Mouse (Mus musculus): Measurements from ENCODE around the gene Cks2.
A peak's percentile ranks its signal among the peaks of the same experiment; 100 is the strongest.
"Not testable (repeated sequence)": the region's sequence is repeated elsewhere in the genome, so short reads cannot be mapped to it uniquely, and the experiment has no call there.

Gene Cks2

DNA sequence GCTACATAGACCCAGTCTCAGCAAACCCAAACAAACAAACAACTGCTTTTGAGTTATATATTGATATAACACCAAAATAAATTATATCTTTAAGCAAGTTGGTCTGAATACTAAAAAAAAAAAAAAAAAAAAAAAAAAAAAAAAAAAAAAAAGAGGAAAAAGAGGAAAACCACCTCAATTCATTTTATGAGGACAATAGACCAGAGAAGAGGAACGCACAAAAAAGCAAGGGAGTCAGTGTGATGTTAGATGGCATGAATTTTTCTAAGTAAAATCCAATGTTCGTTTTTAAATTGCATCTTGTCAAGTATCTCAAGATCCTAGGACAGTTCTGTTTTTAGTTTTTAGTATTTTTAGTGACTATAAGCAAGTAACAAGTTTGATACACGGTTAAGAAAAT is 3.6 kb upstream of the Cks2 start:
- no peak for DNase-seq (ENCODE audit: low spot score)

GRCm38 (mm10) chr13:51642171-51642778 is 2.8 kb upstream of the Cks2 start:
- no peak for DNase-seq (ENCODE audit: low spot score)

DNA sequence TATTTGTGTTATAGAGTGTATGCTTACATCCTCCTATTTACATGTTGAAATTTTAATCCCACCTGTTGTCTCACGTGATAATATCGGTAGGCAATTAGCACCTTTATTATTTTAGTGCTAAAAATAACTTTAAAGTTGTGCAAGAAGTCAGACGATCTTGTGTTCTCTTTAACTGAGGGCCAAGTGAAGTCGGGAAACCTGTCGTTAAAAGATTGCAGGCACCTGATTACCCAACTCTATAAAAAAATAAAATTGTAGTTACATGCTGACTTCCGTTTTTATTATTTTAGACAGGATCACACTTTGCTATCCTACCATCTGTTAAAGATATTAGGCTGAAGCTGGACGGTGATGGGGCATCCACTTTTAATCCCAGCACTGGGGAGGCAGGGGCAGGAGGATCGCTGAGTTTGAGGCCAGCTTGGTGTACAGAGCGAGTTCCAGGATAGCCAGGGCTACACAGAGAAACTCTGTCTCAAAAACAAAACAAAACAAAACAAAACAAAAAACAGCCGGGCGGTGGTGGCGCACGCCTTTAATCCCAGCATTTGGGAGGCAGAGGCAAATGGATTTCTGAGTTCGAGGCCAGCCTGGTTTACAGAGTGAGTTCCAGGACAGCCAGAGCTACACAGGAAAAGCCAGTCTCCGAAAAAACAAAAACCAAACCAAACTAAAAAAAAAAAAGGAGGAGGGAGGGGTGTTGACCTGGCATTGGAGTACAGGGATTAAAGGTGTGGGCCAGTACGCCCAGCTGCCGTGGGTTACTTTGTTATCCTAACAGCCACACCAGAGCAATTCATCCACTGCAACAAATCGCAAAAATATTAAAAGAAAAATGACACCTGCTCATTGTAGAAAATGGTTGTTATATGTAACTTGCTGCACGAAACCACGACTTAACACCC is 856 bp upstream of the Cks2 start:
- DNase-seq (ENCODE audit: low spot score), result peak; percentile 2

- no peak for DNase-seq (ENCODE audit: low spot score)
These were observed 840 bp downstream of the Cks2 start for GRCm38 (mm10) chr13:51645872-51646271.

GRCm38 (mm10) chr13:51646362-51647027 is 1.5 kb downstream of the Cks2 start:
- no peak for DNase-seq (ENCODE audit: low spot score)

DNA sequence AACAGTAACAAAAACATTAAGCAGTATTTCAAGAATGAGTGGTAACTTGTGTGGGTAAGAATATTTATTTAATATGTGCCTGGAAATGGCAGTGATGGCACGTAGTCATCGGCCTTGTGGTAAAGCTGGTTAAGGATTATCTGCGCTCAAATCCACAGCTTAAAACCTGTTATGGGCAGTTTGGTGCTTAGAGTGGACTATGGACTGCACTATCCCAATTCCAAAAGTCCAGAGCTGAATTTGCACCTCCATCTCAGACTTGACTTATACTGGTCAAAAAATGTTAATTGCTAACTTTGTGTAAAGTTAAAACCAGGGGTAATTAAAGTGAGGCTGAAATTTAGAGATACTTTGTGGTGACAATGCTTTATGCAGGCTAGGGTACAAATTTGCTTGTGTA is 2.7 kb downstream of the Cks2 start:
- DNase-seq (ENCODE audit: low spot score), result no peak

DNA sequence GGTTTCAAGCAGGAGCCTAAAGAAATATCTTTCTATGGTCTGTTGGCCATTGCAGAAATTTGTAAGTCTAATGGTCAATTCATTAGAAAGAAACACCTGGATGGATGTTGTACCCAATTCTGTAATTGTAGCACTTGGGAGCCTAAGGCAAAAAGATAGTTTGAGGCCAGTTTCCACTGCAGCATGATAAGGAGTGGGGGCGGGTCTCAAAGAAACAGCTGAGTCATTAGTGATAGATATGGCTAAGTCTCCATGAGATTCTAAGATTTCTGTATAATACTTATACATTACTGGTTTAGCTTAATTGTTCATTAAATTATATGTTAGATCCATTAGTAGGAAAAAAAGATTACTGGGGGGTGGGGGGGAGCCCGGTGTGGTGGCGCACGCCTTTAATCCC is 3.2 kb downstream of the Cks2 start:
- DNase-seq (ENCODE audit: low spot score), result no peak

DNA sequence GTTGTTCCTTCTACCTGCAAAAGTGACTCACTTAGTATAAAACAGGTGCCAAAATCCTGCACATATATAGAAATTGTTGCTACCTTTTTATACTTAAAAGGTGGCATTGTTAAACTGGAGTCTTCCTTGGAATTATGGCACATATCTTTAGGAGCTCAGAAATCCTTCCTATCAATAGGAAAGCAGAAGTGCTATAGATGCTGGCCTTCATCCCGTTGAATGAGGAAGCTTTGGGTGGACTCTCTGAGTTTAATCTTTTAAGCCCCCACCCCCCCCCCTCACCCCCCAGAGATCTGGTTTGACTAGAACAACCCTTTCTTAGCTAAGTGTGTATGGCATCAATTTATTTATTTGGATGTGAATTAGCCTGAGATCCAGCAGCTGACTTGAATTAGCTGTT is 4.7 kb downstream of the Cks2 start:
- DNase-seq (ENCODE audit: low spot score), result no peak

GRCm38 (mm10) chr13:51651408-51652064 is 6.5 kb downstream of the Cks2 start, which contains the start of gene Secisbp2:
Gene Secisbp2, plus strand, starts transcription at chr13:51651697.
- DNase-seq (ENCODE audit: low spot score), result peak; percentile 93

DNA sequence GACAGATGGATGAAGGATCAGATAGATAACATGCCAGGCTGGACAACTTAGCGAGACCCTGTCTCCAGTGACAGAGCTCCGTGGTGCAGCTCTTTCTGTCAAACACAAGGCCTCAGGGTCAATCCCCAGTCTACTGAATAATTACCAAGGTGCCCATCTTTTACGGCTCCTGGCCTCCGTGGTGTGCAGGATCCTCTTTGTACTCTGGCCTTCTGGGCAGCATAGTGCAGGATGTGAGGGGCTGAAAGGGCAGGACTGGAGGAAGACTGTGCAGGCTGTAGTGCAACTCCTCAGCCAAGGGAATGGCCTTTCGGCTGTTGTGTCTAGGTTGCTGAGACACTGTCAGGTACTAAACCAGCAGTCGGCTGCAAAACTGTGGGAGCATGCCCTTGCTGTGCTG is 8.1 kb downstream of the Cks2 start:
- DNase-seq (ENCODE audit: low spot score), result no peak

DNA sequence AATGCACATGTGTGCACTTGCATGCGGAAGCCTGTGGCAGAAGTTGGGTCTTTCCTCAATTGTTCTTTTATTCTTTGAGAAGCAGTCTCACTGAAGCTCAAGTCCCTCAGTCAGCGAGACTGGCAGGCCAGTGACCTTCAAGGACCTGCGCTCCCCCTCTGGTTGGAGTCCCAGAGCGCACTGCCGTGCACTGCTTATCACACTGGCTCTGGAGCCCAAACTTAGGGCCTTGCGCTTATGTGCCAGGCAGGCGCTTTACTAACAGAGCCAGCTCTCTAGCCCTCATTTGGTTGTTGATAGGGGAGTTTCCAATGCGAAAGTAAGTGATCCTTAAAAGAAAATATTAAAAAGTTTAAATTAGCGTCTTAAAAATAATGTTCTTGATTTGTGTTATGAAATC is 8.9 kb downstream of the Cks2 start:
- DNase-seq (ENCODE audit: low spot score), result no peak

DNA sequence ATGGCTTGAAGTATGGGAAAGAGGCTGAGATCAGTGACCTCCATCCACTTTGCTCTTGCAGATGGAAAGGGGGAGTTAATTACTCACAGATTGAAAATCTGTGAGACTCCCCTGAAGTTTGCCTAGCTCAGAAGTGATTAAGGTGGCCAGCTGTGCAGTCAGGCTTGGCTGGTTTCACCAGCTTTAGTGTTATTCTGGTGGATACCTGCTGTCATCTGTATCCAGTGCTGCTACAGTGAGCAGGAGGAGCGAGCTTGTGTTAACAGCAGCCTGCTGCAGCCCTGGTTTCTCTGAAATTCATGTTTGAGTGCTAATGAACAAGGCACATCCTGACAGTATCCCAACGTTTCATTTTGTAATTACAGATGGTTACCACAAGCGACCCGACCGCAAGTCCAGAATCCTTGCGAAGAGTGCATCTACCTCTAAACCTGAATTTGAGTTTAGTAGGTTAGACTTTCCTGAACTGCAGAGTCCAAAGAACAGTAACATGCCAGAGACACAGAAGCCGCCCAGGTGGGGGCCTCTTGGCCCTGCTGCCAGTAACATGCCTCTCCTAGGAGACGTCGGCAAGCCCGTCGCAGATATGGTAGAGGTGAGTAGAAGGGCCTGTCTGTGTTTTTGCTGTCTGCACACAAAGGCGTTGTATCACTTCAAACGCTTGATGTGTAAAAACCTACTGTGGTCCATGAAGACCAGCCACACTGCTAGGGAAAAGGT is 11.6 kb downstream of the Cks2 start:
- no peak for DNase-seq (ENCODE audit: low spot score)

DNA sequence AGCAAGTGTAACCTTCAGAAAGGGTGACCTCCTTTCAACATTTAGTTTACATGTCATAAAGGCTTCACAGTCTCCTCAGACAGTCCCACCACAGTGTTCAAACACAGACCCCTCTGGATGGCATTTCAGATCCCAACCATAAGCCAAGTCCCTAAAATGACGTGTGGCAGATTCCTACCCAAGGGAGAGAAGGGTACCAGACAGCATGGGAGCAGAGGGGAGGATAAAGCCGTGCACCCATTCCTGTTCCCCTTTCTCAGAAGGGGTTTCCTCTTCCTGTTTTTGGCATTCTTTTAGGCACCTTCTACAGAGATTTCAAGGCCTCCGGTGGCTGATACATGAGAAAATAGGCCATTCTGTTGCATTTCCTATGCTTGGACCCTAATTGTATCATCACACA is 13.1 kb downstream of the Cks2 start:
- no peak for DNase-seq (ENCODE audit: low spot score)

DNA sequence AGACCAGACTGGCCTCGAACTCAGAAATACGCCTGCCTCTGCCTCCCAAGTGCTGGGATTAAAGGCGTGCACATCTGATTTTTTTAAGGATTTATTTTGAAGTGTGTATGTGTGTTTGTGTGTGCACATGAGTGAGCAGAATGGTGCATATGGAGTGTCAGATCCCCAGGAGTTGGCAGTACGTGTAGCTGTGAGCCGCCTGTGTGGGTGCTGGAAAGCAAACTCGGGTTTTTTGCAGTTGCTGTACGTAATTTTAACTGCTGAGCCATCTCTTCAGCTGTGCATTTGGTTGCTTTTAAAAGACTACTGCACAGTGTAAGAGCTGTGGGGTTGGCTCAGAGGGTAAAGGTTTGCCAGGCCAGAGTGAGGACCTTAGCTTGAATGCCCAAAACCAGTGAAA is 14.5 kb downstream of the Cks2 start:
- no peak for DNase-seq (ENCODE audit: low spot score)

DNA sequence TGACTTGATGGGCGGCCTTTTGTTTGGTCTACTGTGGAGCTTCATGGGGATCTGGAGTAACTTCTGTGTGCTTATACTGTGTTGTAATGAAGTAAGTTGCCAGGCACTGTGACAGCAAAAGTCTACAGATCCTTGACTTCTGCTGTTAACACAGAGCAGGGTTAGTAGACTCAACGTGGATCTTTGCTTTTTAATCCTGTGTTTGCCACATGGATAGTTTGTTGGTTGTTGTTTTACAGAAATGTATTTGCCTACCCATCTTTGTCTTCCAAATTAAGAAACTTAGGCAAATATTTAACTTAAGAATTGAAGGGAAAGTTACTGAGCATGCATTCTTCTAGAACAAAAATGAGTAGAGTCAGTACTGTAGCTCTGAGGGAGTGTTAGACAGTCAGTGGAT is 18.5 kb downstream of the Cks2 start:
- no peak for DNase-seq (ENCODE audit: low spot score)

GRCm38 (mm10) chr13:51668195-51668594 is 23.2 kb downstream of the Cks2 start:
- not testable (repeated sequence) for DNase-seq (ENCODE audit: low spot score)

- DNase-seq (ENCODE audit: low spot score), result no peak
These were observed 31.6 kb downstream of the Cks2 start for GRCm38 (mm10) chr13:51676641-51677040.

DNA sequence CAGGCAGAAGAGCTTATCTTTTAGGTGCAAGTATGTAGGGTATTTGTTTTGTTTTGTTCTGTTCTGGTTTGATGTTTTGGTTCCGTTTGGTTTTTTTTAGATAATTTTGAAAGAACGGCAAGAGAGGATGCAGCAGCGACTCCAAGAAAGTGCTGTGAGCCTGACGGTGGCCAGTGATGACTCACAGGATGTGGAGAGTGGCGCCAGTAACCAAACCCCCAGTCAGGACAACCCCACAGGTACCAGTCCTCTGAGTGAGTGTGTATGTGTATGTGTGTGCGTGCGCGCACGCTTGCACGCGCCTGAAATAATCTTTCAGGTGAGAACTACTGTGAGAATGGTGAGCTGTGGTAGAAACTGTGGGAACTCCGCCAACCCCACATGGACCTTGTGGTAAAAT is 32.0 kb downstream of the Cks2 start:
- no peak for DNase-seq (ENCODE audit: low spot score)

- DNase-seq (ENCODE audit: low spot score), result no peak
These were observed 32.7 kb downstream of the Cks2 start for GRCm38 (mm10) chr13:51677630-51678185.

- DNase-seq (ENCODE audit: low spot score), result no peak
These were observed 33.7 kb downstream of the Cks2 start for GRCm38 (mm10) chr13:51678687-51679086.

GRCm38 (mm10) chr13:51679332-51679731 is 34.3 kb downstream of the Cks2 start:
- DNase-seq (ENCODE audit: low spot score), result no peak

- DNase-seq (ENCODE audit: low spot score), result no peak
These were observed 36.0 kb downstream of the Cks2 start for GRCm38 (mm10) chr13:51681076-51681475.
